Mouse (Mus musculus) heart, postnatal 10 days (tissue): Measurements from ENCODE around the gene Marcksl1. TPM values are rescaled to one million over a fixed set of nuclear protein-coding genes. Genes with fewer than 3 reads are reported as not detected.
A peak's percentile ranks its signal among the peaks of the same experiment; 100 is the strongest.

ENCODE experiments used
- DNase-seq, 2 experiments: peaks; one replicate each; pipeline ENCODE4 v3.0.0; 2021
- intact Hi-C: fragments of 180-260 bp; cut with DNase I; formaldehyde crosslinking; loops from one replicate; pipeline ENCODE4 v1.15.1; 2025
- microRNA-seq, 2 experiments: library from miRNA; unstranded; fragments of <30 nt; microRNA quantifications; one replicate each; pipeline ENCODE4 v1.2.0; 2022
- total RNA-seq, 2 experiments: library from RNA; stranded (reverse); gene quantifications; 2 replicates each; pipeline ENCODE4 v1.2.3; 2021

Gene Marcksl1
- total RNA-seq, 2 experiments from 2014 or later = 42.3 to 63.4 TPM

DNA sequence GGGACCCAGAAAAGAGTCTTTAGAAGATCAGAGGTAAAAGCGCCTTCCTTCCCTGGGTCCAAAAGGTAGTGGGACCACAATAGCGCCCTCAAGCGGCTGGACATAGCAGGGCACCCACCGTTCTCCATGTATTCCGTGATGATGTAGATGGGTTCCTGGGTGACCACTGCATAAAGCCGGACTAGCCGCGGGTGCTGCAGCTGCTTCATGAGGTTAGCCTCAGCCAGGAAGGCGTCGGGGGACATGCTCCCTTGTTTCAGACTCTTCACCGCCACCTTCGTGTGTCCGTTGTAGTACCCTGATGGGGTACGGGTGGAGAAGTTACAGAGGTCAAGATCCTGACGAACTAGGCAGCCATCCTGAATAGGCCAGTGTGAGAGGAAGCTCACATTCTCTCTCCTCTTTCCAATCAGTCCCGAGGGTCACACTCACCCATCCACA lies 42.1 kb downstream of the Marcksl1 start:
- DNase-seq = peak in 1 of 2 experiments; percentile 63
- intact Hi-C loops = no loop called here

GRCm38 (mm10) chr4:129555862-129556531 lies 42.6 kb downstream of the Marcksl1 start:
- intact Hi-C loops = no loop called here
- DNase-seq = peak in 1 of 2 experiments; percentile 24

GRCm38 (mm10) chr4:129556532-129557223 lies 43.3 kb downstream of the Marcksl1 start:
- DNase-seq = peak; percentile 86 to 92
- intact Hi-C loops = no loop called here

DNA sequence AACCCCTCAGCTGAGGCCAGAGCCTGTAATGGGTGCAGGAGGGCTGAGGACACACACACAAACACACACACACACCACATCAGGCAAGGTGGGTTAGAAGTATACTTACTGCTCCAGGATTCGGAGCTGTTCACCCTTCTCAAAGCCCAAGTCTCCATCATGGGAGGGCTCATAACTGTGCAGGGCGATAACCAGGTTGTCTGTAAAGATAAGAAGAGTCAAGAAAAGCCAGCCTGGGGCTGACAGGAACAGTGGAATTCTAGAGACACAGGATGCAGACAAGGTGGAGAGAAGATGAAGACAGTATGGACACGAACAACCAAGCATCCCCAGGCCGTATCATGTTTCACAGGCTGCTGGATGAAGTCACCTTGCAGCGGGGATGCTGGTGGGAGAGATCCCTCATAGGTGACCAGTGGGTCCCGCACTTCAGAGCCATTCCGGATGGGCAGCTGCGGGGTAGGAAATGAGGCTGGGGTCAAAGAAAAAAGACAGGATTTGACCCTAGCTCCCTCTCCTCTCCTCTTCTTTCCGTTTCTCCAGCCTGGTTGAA lies 44.0 kb downstream of the Marcksl1 start:
- intact Hi-C loops = no loop called here

GRCm38 (mm10) chr4:129558321-129558955 lies 45.1 kb downstream of the Marcksl1 start:
- intact Hi-C loops = no loop called here
- DNase-seq = no peak

More for the DNA sequence above, 44.0 kb downstream of the Marcksl1 start:
- no peak for DNase-seq

GRCm38 (mm10) chr4:129561184-129561583 lies 47.8 kb downstream of the Marcksl1 start:
- no peak for DNase-seq
- intact Hi-C loops = no loop called here

- intact Hi-C loops = no loop called here
- DNase-seq = no peak
Observed at GRCm38 (mm10) chr4:129563718-129564117, 50.3 kb downstream of the Marcksl1 start.

GRCm38 (mm10) chr4:129565139-129565538 lies 51.8 kb downstream of the Marcksl1 start:
- DNase-seq = no peak
- intact Hi-C loops = no loop called here

Small RNA genes within 50 kb of the gene (microRNA-seq; reads per million reads assigned to microRNA genes)
- gene Mir8119 = 0 reads per million in 2 experiments

Other genes starting within 250 kb of the Marcksl1 start
- gene Sync, start 226.0 kb upstream of the Marcksl1 start, total RNA-seq = 10 to 100 TPM; 13.4 TPM
- gene Rbbp4, start 178.2 kb upstream of the Marcksl1 start, total RNA-seq = 100 to 1,000 TPM; 134 to 137 TPM
- gene Zbtb8os, start 177.9 kb upstream of the Marcksl1 start, total RNA-seq = 10 to 100 TPM; 21.9 to 22.1 TPM
- 1 to 10 TPM; 5.9 to 7.1 TPM for gene Zbtb8a, start 135.5 kb upstream of the Marcksl1 start, total RNA-seq
- under 1 TPM; 0.29 to 0.52 TPM for gene Zbtb8b, start 72.7 kb upstream of the Marcksl1 start, total RNA-seq
- gene Bsdc1, start 52.0 kb upstream of the Marcksl1 start, total RNA-seq = 10 to 100 TPM; 35.9 to 38.2 TPM
- not detected for gene Tssk3, start 22.6 kb upstream of the Marcksl1 start, total RNA-seq
- gene Fam229a, start 22.4 kb upstream of the Marcksl1 start, total RNA-seq = not detected
- gene Hdac1, start 29.1 kb downstream of the Marcksl1 start, total RNA-seq = 10 to 100 TPM; 35.1 to 38.1 TPM
- 1 to 10 TPM; 2.1 to 3.9 TPM for gene Lck, start 60.1 kb downstream of the Marcksl1 start, total RNA-seq
- gene Fam167b, start 65.0 kb downstream of the Marcksl1 start, total RNA-seq = 1 to 10 TPM; 1.7 to 1.9 TPM
- gene Eif3i, start 87.1 kb downstream of the Marcksl1 start, total RNA-seq = 100 to 1,000 TPM; 143 to 144 TPM
- gene Tmem234, start 87.1 kb downstream of the Marcksl1 start, total RNA-seq = 10 to 100 TPM; 61.7 to 63.5 TPM
- gene Dcdc2b, start 100.7 kb downstream of the Marcksl1 start, total RNA-seq = under 1 TPM; 0.52 to 0.84 TPM
- 10 to 100 TPM; 13.1 to 18.2 TPM for gene Iqcc, start 105.5 kb downstream of the Marcksl1 start, total RNA-seq
- 10 to 100 TPM; 35.0 to 41.0 TPM for gene Ccdc28b, start 110.4 kb downstream of the Marcksl1 start, total RNA-seq
- gene Txlna, start 127.5 kb downstream of the Marcksl1 start, total RNA-seq = 10 to 100 TPM; 34.1 to 39.7 TPM
- 10 to 100 TPM; 73.5 to 75.9 TPM for gene Kpna6, start 159.2 kb downstream of the Marcksl1 start, total RNA-seq
- gene Tmem39b, start 183.3 kb downstream of the Marcksl1 start, total RNA-seq = 1 to 10 TPM; 4.6 to 6.2 TPM
- 10 to 100 TPM; 67.8 to 76.8 TPM for gene Khdrbs1, start 228.7 kb downstream of the Marcksl1 start, total RNA-seq